Mouse (Mus musculus): ENCODE measurements around the gene 1700020D05Rik. TPM values are rescaled to one million over a fixed set of nuclear protein-coding genes. Genes with fewer than 3 reads are reported as not detected.

The 1700020D05Rik gene
- polyA plus RNA-seq, 1 experiment from 2014 or later, result 0.18 TPM

GRCm38 (mm10) chr19:5484496-5484895 lies 19.1 kb downstream of the 1700020D05Rik start:
- peaks cover 63% of the 10 kb centered on the region for H3K36me3 ChIP-seq (ENCODE audit: insufficient read depth)
- H3K4me1 ChIP-seq (ENCODE audit: insufficient read depth), result peaks cover 7% of the 10 kb centered on the region; the same call in 1 of the 2 replicates
- TF ChIP-seq CTCF (IDR thresholded peaks at IDR 0.05; ENCODE audit: low read depth), result no peak
- no peaks in the 10 kb centered on the region for H3K27me3 ChIP-seq (ENCODE audit: insufficient read depth, low read length)
- no peak overlapping the region for H3K9ac ChIP-seq
- ATAC-seq (ENCODE audit: insufficient read depth), result no peak
- H3K27ac ChIP-seq (ENCODE audit: low read depth), result 0 out of 2 replicates have a peak overlapping the region, but pooled peaks have one; percentile 45
- WGBS, result 72% methylated on average over 5 of the region's 5 CpGs
- H3K4me3 ChIP-seq (ENCODE audit: low read depth, low read length), result no peak overlapping the region
- H3K9me3 ChIP-seq (ENCODE audit: low read depth, low read length), result no peaks in the 10 kb centered on the region
- H3K4me2 ChIP-seq, result no peak overlapping the region
- no peak for DNase-seq

GRCm38 (mm10) chr19:5483386-5484359 lies 19.9 kb downstream of the 1700020D05Rik start:
- H3K4me2 ChIP-seq, result no peak overlapping the region
- WGBS, result 91% methylated on average over 19 of the region's 19 CpGs
- no peak for DNase-seq
- no peaks in the 10 kb centered on the region for H3K9me3 ChIP-seq (ENCODE audit: low read depth, low read length)
- no peak for TF ChIP-seq CTCF (IDR thresholded peaks at IDR 0.05; ENCODE audit: low read depth)
- H3K9ac ChIP-seq, result no peak overlapping the region
- peaks cover 71% of the 10 kb centered on the region for H3K36me3 ChIP-seq (ENCODE audit: insufficient read depth)
- no peak overlapping the region for H3K27ac ChIP-seq (ENCODE audit: low read depth)
- H3K27me3 ChIP-seq (ENCODE audit: insufficient read depth, low read length), result no peaks in the 10 kb centered on the region
- H3K4me3 ChIP-seq (ENCODE audit: low read depth, low read length), result no peak overlapping the region
- H3K4me1 ChIP-seq (ENCODE audit: insufficient read depth), result peaks cover 7% of the 10 kb centered on the region; the same call in 1 of the 2 replicates
- no peak for ATAC-seq (ENCODE audit: insufficient read depth)

- no peaks in the 10 kb centered on the region for H3K9me3 ChIP-seq (ENCODE audit: low read depth, low read length)
- 0 out of 2 replicates have a peak, but pooled peaks cover 6% of the 10 kb centered on the region for H3K4me1 ChIP-seq (ENCODE audit: insufficient read depth)
- H3K9ac ChIP-seq, result no peak overlapping the region
- H3K27me3 ChIP-seq (ENCODE audit: insufficient read depth, low read length), result no peaks in the 10 kb centered on the region
- no peak overlapping the region for H3K27ac ChIP-seq (ENCODE audit: low read depth)
- ATAC-seq (ENCODE audit: insufficient read depth) (no peak), DNase-seq (no peak)
- TF ChIP-seq CTCF (IDR thresholded peaks at IDR 0.05; ENCODE audit: low read depth), result no peak
- no peak overlapping the region for H3K4me2 ChIP-seq
- 88% methylated on average over 10 of the region's 10 CpGs for WGBS
- no peak overlapping the region for H3K4me3 ChIP-seq (ENCODE audit: low read depth, low read length)
- peaks cover 90% of the 10 kb centered on the region for H3K36me3 ChIP-seq (ENCODE audit: insufficient read depth)
These were observed 22.2 kb downstream of the 1700020D05Rik start for GRCm38 (mm10) chr19:5481398-5481797.

DNA sequence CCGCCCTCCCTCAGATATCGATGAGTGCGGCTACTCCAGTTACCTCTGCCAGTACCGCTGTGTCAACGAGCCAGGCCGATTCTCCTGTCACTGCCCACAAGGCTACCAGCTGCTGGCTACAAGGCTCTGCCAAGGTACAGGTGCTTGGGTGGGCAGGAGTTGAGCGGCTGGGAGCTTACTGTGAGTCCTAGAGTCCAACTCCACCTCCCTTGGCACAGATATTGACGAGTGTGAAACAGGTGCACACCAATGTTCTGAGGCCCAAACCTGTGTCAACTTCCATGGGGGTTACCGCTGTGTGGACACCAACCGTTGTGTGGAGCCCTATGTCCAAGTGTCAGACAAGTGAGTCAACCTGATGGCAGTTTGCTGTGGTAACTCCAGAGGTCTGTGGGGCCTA lies 23.6 kb downstream of the 1700020D05Rik start:
- no peak overlapping the region for H3K9ac ChIP-seq
- H3K9me3 ChIP-seq (ENCODE audit: low read depth, low read length), result no peaks in the 10 kb centered on the region
- peaks cover 7% of the 10 kb centered on the region; the same call in 1 of the 2 replicates for H3K4me1 ChIP-seq (ENCODE audit: insufficient read depth)
- H3K27ac ChIP-seq (ENCODE audit: low read depth), result no peak overlapping the region
- ATAC-seq (ENCODE audit: insufficient read depth), result no peak
- TF ChIP-seq CTCF (IDR thresholded peaks at IDR 0.05; ENCODE audit: low read depth), result no peak
- whole genome bisulfite sequencing, result 87% methylated on average over 10 of the region's 10 CpGs
- DNase-seq, result no peak
- no peak overlapping the region for H3K4me2 ChIP-seq
- H3K4me3 ChIP-seq (ENCODE audit: low read depth, low read length), result no peak overlapping the region
- H3K36me3 ChIP-seq (ENCODE audit: insufficient read depth), result peaks cover 83% of the 10 kb centered on the region
- no peaks in the 10 kb centered on the region for H3K27me3 ChIP-seq (ENCODE audit: insufficient read depth, low read length)

DNA sequence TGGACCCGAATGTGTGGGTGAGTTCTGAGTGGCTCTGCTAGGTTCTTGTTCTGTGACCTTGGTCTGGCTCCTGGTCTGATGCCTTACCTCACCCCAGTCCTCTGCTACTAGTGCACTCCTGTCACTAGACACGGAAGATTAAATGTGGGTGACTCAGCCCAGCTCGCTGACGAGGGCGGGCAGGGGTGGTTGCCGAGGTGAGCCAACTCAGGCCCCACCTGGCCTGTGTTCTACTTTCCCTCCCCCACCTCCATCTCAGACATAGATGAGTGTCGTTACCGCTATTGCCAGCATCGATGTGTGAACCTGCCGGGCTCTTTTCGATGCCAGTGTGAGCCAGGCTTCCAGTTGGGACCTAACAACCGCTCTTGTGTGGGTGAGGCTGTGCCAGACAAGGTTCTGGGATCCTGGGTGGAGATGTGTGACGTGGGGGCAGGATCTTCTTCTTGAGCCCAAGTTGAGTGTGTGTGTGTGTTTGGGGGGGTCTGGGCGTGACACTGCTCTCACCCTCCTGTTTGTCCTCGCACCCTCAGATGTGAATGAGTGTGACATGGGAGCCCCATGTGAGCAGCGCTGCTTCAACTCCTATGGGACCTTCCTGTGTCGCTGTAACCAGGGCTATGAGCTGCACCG lies 25.8 kb downstream of the 1700020D05Rik start:
- Histone ChIP-seq H3K27ac (ENCODE audit: low read depth) (no peak overlapping the region), H3K9me3 (ENCODE audit: low read depth, low read length) (no peaks in the 10 kb centered on the region), H3K4me2 (no peak overlapping the region), H3K4me3 (ENCODE audit: low read depth, low read length) (no peak overlapping the region), H3K4me1 (ENCODE audit: insufficient read depth) (peaks cover 9% of the 10 kb centered on the region; the same call in 1 of the 2 replicates), H3K36me3 (ENCODE audit: insufficient read depth) (peaks cover 61% of the 10 kb centered on the region), H3K9ac (no peak overlapping the region), H3K27me3 (ENCODE audit: insufficient read depth, low read length) (no peaks in the 10 kb centered on the region)
- DNase-seq (no peak), ATAC-seq (ENCODE audit: insufficient read depth) (no peak)
- 87% methylated on average over 18 of the region's 18 CpGs for WGBS
- TF ChIP-seq CTCF (IDR thresholded peaks at IDR 0.05; ENCODE audit: low read depth), result no peak

DNA sequence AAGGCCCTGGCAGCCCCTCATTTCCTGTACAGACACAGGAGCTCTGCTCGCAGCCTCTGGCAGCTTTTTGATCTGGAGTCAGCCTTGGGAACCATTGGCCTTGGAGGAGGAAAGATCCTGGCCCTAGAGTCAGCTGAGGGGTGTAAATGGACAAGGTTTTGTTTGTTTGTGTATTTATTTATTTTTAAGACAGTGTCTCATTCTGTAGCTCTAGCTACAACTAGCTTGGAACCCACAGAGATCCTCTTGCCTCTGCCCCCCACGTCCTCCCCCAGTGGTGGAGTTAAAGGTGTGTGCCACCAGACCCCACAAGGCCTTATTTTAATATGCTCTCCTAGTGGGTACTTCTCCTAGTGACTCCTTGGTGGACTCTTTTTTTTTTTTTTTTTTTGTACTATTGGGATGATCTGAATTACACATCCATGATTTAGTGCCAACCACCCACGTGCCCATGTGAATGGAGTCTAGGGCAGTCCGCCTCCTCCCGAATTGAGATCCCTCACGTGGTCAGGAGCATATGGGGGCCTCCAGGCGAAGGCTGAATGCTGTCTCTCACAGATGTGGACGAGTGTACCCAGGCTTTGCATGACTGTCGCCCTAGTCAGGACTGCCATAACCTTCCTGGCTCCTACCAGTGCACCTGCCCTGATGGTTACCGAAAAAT lies 26.5 kb downstream of the 1700020D05Rik start:
- no peak for TF ChIP-seq CTCF (IDR thresholded peaks at IDR 0.05; ENCODE audit: low read depth)

More for the DNA sequence above, 26.5 kb downstream of the 1700020D05Rik start:
- DNase-seq (no peak), ATAC-seq (ENCODE audit: insufficient read depth) (no peak)
- Histone ChIP-seq H3K4me2 (no peak overlapping the region), H3K9me3 (ENCODE audit: low read depth, low read length) (no peaks in the 10 kb centered on the region), H3K4me1 (ENCODE audit: insufficient read depth) (peaks cover 9% of the 10 kb centered on the region; the same call in 1 of the 2 replicates), H3K27ac (ENCODE audit: low read depth) (no peak overlapping the region), H3K4me3 (ENCODE audit: low read depth, low read length) (no peak overlapping the region), H3K27me3 (ENCODE audit: insufficient read depth, low read length) (no peaks in the 10 kb centered on the region), H3K9ac (no peak overlapping the region), H3K36me3 (ENCODE audit: insufficient read depth) (peaks cover 54% of the 10 kb centered on the region)
- WGBS, result 84% methylated on average over 10 of the region's 10 CpGs

Data from lung, embryonic 14.5 days (tissue).